Mouse (Mus musculus): ENCODE measurements around the gene Xrcc4. TPM values are rescaled to one million over a fixed set of nuclear protein-coding genes. Genes with fewer than 3 reads are reported as not detected.

The Xrcc4 gene
- polyA plus RNA-seq, 1 experiment, result 2.1 TPM

DNA sequence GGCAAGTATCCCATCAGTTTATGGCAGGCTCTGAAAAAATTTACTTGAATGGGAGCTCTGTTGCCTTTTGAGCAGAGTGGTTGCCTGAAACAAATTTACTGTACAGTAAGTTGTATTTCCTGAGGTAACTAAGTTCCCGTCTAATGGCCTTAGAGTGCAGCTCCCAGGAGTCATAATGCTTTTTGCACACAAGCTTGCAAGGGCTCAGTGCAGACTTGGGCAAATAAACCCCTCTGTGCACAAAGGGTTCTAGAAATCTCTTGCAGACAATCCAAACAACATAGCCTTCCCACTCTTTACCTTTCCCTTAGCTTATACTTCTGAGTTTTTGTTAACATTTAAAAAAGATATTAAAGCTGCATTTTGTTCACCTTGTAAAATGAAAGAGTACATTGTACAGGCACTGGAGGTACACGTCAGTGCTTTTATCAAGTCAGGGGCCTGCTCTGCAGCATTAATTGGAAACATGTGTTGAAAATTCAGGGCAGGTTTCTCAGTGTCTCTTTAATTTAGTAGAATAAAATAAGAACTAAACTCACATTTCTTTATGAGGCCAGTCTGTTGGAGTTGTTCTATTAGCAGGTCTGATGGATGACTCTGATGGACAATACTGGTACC, 256.2 kb downstream of the Xrcc4 start:
- H3K4me1 ChIP-seq (ENCODE audit: control insufficient read depth, insufficient read depth, low read length), result no peaks in the 10 kb centered on the region
- DNase-seq, result no peak
- no peak for TF ChIP-seq POLR2A (IDR thresholded peaks at IDR 0.05; ENCODE audit: low read depth, low read length)
- no peak for TF ChIP-seq CTCF (conservative IDR thresholded peaks at IDR 0.05; ENCODE audit: insufficient read depth, insufficient read length, low read depth, low read length)
- WGBS, result 79% methylated on average over 2 of the region's 2 CpGs
- H3K27ac ChIP-seq (ENCODE audit: insufficient read depth, low read depth, low read length), result no peak overlapping the region
- no peaks in the 10 kb centered on the region for H3K27me3 ChIP-seq (replicated peaks; ENCODE audit: control insufficient read depth, insufficient read depth, low read length)
- no peak overlapping the region for H3K4me3 ChIP-seq (ENCODE audit: insufficient read depth, low read depth, low read length)
- no peaks in the 10 kb centered on the region for H3K36me3 ChIP-seq (ENCODE audit: control insufficient read depth, insufficient read depth, low read length)

DNA sequence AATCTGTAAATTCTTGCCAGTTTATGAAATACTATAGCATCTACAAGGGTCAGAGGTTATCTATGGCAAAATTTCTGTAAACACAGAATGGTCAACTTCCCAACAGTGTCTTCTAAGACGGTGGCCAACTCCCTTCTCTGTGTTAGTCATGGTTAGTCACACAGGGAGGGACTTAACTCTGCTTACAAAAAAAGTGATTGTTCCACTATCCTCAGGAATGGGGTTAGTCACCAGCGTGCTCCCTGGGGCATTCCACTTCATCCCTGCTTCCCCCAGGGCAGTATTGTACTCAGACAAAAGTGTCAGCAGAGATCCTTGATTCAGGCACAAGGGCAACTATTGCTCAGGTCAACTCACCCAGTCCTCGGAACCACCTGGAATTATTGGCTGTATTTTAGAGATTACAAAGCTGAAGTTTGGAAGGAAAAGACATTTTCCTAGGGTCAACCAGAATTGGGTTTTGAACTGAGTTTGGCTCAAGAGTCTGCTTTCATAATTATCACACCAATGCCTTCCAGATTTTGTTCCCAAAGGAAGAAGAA, 260.9 kb downstream of the Xrcc4 start:
- no peak for DNase-seq
- 66% methylated on average over 3 of the region's 3 CpGs for WGBS
- no peak overlapping the region for H3K27ac ChIP-seq (ENCODE audit: insufficient read depth, low read depth, low read length)
- TF ChIP-seq CTCF (conservative IDR thresholded peaks at IDR 0.05; ENCODE audit: insufficient read depth, insufficient read length, low read depth, low read length), result no peak
- no peak for TF ChIP-seq POLR2A (IDR thresholded peaks at IDR 0.05; ENCODE audit: low read depth, low read length)
- H3K27me3 ChIP-seq (replicated peaks; ENCODE audit: control insufficient read depth, insufficient read depth, low read length), result no peaks in the 10 kb centered on the region
- no peaks in the 10 kb centered on the region for H3K36me3 ChIP-seq (ENCODE audit: control insufficient read depth, insufficient read depth, low read length)
- H3K4me1 ChIP-seq (ENCODE audit: control insufficient read depth, insufficient read depth, low read length), result no peaks in the 10 kb centered on the region
- H3K4me3 ChIP-seq (ENCODE audit: insufficient read depth, low read depth, low read length), result no peak overlapping the region

DNA sequence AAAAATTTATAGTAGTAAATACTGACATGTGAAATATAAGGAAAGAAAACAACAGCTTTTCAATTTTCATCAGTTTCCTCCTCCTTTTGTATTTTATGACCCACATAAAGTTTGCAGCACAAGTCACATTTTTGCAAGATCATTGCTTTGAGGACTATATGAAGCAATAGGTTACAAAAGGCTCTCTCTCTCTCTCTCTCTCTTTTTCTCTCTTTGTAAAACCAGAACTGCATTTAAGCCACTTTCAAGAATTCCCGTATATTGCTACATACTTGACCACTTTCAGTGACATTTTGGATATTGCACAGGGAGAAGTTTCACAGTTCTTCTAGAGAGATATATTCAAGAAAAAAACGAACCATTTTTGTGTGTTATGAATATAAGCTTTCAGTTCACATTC, 261.6 kb downstream of the Xrcc4 start:
- H3K27me3 ChIP-seq (replicated peaks; ENCODE audit: control insufficient read depth, insufficient read depth, low read length), result no peaks in the 10 kb centered on the region
- DNase-seq, result no peak
- H3K27ac ChIP-seq (ENCODE audit: insufficient read depth, low read depth, low read length), result no peak overlapping the region
- no peaks in the 10 kb centered on the region for H3K36me3 ChIP-seq (ENCODE audit: control insufficient read depth, insufficient read depth, low read length)
- TF ChIP-seq POLR2A (IDR thresholded peaks at IDR 0.05; ENCODE audit: low read depth, low read length), result no peak
- TF ChIP-seq CTCF (conservative IDR thresholded peaks at IDR 0.05; ENCODE audit: insufficient read depth, insufficient read length, low read depth, low read length), result no peak
- H3K4me1 ChIP-seq (ENCODE audit: control insufficient read depth, insufficient read depth, low read length), result no peaks in the 10 kb centered on the region
- 72% methylated on average over 2 of the region's 2 CpGs for WGBS
- no peak overlapping the region for H3K4me3 ChIP-seq (ENCODE audit: insufficient read depth, low read depth, low read length)

DNA sequence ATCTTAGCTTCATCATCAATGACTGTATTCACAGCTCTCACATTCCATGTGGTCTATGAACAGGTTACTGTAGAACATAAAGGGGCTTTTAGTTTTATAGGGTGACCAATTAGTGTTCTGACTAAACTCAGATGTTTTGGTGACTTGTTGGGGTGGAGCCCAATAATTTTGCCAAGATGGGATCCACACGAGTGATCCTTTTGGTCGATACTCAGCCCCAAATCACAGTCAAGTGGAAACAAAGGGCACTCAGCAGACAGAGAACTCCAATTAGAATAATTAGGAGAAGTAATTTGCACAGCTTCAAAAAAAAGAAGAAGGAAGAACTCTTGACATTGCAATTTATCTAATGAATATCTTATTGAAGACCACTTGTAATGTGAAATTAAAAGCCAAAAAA, 274.9 kb downstream of the Xrcc4 start:
- no peak overlapping the region for H3K4me3 ChIP-seq (ENCODE audit: insufficient read depth, low read depth, low read length)
- H3K36me3 ChIP-seq (ENCODE audit: control insufficient read depth, insufficient read depth, low read length), result no peaks in the 10 kb centered on the region
- no peak for DNase-seq
- H3K27ac ChIP-seq (ENCODE audit: insufficient read depth, low read depth, low read length), result no peak overlapping the region
- H3K27me3 ChIP-seq (replicated peaks; ENCODE audit: control insufficient read depth, insufficient read depth, low read length), result no peaks in the 10 kb centered on the region
- WGBS, result 80% methylated on average over 2 of the region's 2 CpGs
- no peaks in the 10 kb centered on the region for H3K4me1 ChIP-seq (ENCODE audit: control insufficient read depth, insufficient read depth, low read length)
- TF ChIP-seq POLR2A (IDR thresholded peaks at IDR 0.05; ENCODE audit: low read depth, low read length) (no peak), CTCF (conservative IDR thresholded peaks at IDR 0.05; ENCODE audit: insufficient read depth, insufficient read length, low read depth, low read length) (no peak)

DNA sequence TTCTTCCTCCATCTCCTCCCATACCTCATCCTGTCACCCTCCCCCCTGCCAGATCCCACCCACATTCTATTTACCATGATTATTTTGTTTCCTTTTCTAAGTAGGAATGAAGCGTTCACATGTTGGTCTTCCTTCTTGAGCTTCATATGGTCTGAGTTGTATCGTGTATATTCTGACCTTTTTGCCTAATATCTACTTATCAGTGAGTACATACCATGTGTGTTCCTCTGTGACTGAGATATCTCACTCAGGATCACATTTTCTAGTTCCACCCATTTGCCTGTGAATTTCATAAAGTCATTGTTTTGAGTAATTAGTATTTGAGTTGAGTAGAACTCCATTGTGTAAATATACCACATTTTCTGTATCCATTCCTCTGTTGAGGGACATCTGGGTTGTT, 277.2 kb downstream of the Xrcc4 start:
- H3K27ac ChIP-seq (ENCODE audit: insufficient read depth, low read depth, low read length), result no peak overlapping the region
- H3K4me3 ChIP-seq (ENCODE audit: insufficient read depth, low read depth, low read length), result no peak overlapping the region
- no peaks in the 10 kb centered on the region for H3K4me1 ChIP-seq (ENCODE audit: control insufficient read depth, insufficient read depth, low read length)
- DNase-seq, result no peak
- no peaks in the 10 kb centered on the region for H3K27me3 ChIP-seq (replicated peaks; ENCODE audit: control insufficient read depth, insufficient read depth, low read length)
- H3K36me3 ChIP-seq (ENCODE audit: control insufficient read depth, insufficient read depth, low read length), result no peaks in the 10 kb centered on the region
- WGBS, result 90% methylated on average over 2 of the region's 2 CpGs
- TF ChIP-seq CTCF (conservative IDR thresholded peaks at IDR 0.05; ENCODE audit: insufficient read depth, insufficient read length, low read depth, low read length), result no peak
- TF ChIP-seq POLR2A (IDR thresholded peaks at IDR 0.05; ENCODE audit: low read depth, low read length), result no peak

DNA sequence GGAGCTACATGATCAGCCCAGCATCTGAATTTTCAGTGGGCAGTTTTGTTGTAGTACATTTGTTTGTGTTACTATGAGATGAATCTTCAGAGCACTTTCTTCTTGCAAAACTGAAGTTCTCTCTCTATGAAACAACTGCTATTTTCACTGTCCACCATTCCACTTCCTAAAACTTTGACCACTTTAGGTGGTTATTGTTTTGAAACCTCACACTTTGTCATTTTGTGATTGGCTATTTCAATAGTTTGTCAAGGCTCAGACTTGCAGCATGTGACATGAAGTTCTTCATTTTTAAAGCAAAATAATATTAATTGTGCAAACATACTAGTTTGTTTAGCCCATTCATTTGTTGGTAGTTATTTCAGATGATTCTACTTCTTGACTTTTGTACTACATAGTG, 280.4 kb downstream of the Xrcc4 start:
- H3K36me3 ChIP-seq (ENCODE audit: control insufficient read depth, insufficient read depth, low read length), result no peaks in the 10 kb centered on the region
- H3K27ac ChIP-seq (ENCODE audit: insufficient read depth, low read depth, low read length), result no peak overlapping the region
- no peak for DNase-seq
- no peak overlapping the region for H3K4me3 ChIP-seq (ENCODE audit: insufficient read depth, low read depth, low read length)
- H3K4me1 ChIP-seq (ENCODE audit: control insufficient read depth, insufficient read depth, low read length), result no peaks in the 10 kb centered on the region
- TF ChIP-seq POLR2A (IDR thresholded peaks at IDR 0.05; ENCODE audit: low read depth, low read length), result no peak
- no peaks in the 10 kb centered on the region for H3K27me3 ChIP-seq (replicated peaks; ENCODE audit: control insufficient read depth, insufficient read depth, low read length)

DNA sequence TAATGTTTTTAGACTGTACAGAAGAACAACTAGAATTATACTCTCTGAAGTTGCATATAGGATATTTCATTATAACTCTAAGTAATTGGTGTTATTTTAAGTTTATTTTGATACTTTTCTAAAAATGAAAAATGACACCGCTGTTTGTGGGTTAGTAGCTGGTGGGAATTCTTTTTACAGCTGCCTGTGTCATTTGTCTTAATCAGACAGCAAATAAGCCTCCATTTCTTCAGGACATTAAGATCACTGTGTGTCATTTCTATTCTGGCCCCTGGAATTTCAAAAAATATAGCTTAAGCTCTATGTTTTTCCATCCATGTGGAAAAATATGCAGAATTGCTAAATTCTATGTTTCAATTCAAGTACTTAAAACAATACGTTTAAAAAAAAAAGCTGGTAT, 287.5 kb downstream of the Xrcc4 start:
- H3K4me1 ChIP-seq (ENCODE audit: control insufficient read depth, insufficient read depth, low read length), result no peaks in the 10 kb centered on the region
- no peak for DNase-seq
- TF ChIP-seq POLR2A (IDR thresholded peaks at IDR 0.05; ENCODE audit: low read depth, low read length), result no peak
- no peak for TF ChIP-seq CTCF (conservative IDR thresholded peaks at IDR 0.05; ENCODE audit: insufficient read depth, insufficient read length, low read depth, low read length)
- WGBS, result 79% methylated on average over 2 of the region's 2 CpGs
- H3K27ac ChIP-seq (ENCODE audit: insufficient read depth, low read depth, low read length), result no peak overlapping the region
- H3K4me3 ChIP-seq (ENCODE audit: insufficient read depth, low read depth, low read length), result no peak overlapping the region
- no peaks in the 10 kb centered on the region for H3K36me3 ChIP-seq (ENCODE audit: control insufficient read depth, insufficient read depth, low read length)
- H3K27me3 ChIP-seq (replicated peaks; ENCODE audit: control insufficient read depth, insufficient read depth, low read length), result no peaks in the 10 kb centered on the region

All from kidney, adult 2 months (tissue).